Mouse (Mus musculus): ENCODE data around the gene Eif2ak1.

Gene Eif2ak1

GRCm38 (mm10) chr5:143929291-143929690 is 111.7 kb downstream of the Eif2ak1 start:
- TF ChIP-seq GATA4 (IDR thresholded peaks at IDR 0.05; ENCODE audit: insufficient replicate concordance, low read length) = no peak

GRCm38 (mm10) chr5:143930656-143931055 is 113.1 kb downstream of the Eif2ak1 start:
- TF ChIP-seq GATA4 (IDR thresholded peaks at IDR 0.05; ENCODE audit: insufficient replicate concordance, low read length) = no peak

- TF ChIP-seq GATA4 (IDR thresholded peaks at IDR 0.05; ENCODE audit: insufficient replicate concordance, low read length) = no peak
Measured at GRCm38 (mm10) chr5:143931863-143932580, 114.4 kb downstream of the Eif2ak1 start.

GRCm38 (mm10) chr5:143932831-143933230 is 115.2 kb downstream of the Eif2ak1 start, which contains the start of gene Rsph10b:
Rsph10b (plus strand) TSS chr5:143933035.
- TF ChIP-seq GATA4 (IDR thresholded peaks at IDR 0.05; ENCODE audit: insufficient replicate concordance, low read length) = no peak

GRCm38 (mm10) chr5:143933414-143933813 is 115.8 kb downstream of the Eif2ak1 start:
- TF ChIP-seq GATA4 (IDR thresholded peaks at IDR 0.05; ENCODE audit: insufficient replicate concordance, low read length) = no peak

- TF ChIP-seq GATA4 (IDR thresholded peaks at IDR 0.05; ENCODE audit: insufficient replicate concordance, low read length) = no peak
Measured at GRCm38 (mm10) chr5:143933875-143934274, 116.3 kb downstream of the Eif2ak1 start.

- TF ChIP-seq GATA4 (IDR thresholded peaks at IDR 0.05; ENCODE audit: insufficient replicate concordance, low read length) = no peak
Measured at GRCm38 (mm10) chr5:143936156-143936555, 118.6 kb downstream of the Eif2ak1 start.

- no peak for TF ChIP-seq GATA4 (IDR thresholded peaks at IDR 0.05; ENCODE audit: insufficient replicate concordance, low read length)
Measured at GRCm38 (mm10) chr5:143941588-143941987, 124.0 kb downstream of the Eif2ak1 start.

GRCm38 (mm10) chr5:143943231-143944125 is 125.9 kb downstream of the Eif2ak1 start:
- no peak for TF ChIP-seq GATA4 (IDR thresholded peaks at IDR 0.05; ENCODE audit: insufficient replicate concordance, low read length)

GRCm38 (mm10) chr5:143948361-143948760 is 130.8 kb downstream of the Eif2ak1 start:
- no peak for TF ChIP-seq GATA4 (IDR thresholded peaks at IDR 0.05; ENCODE audit: insufficient replicate concordance, low read length)

GRCm38 (mm10) chr5:143950016-143950415 is 132.4 kb downstream of the Eif2ak1 start:
- TF ChIP-seq GATA4 (IDR thresholded peaks at IDR 0.05; ENCODE audit: insufficient replicate concordance, low read length) = no peak

Data from liver, adult (tissue).